Mouse (Mus musculus): ENCODE results near the gene Cutal. TPM values are rescaled to one million over a fixed set of nuclear protein-coding genes. Genes with fewer than 3 reads are reported as not detected.
A peak's percentile ranks its signal among the peaks of the same experiment; 100 is the strongest.
"Not testable (repeated sequence)": the region's sequence is repeated elsewhere in the genome, so short reads cannot be mapped to it uniquely, and the experiment has no call there.

Cutal gene
- not detected in 2 replicates for polyA plus RNA-seq (2012)

- H3K27me3 ChIP-seq (ENCODE audit: control insufficient read depth) = peaks cover 61% of the 10 kb centered on the region
- H3K4me1 ChIP-seq (ENCODE audit: control insufficient read depth) = peaks cover 28% of the 10 kb centered on the region
- H3K9me3 ChIP-seq (ENCODE audit: control insufficient read depth, low read length) = peaks cover 2% of the 10 kb centered on the region; the same call in 1 of the 2 replicates
- no peak for TF ChIP-seq GATA1 (IDR thresholded peaks at IDR 0.05; ENCODE audit: low read length)
- no peak for TF ChIP-seq TAL1 (IDR thresholded peaks at IDR 0.05; ENCODE audit: low read length)
- peak within 1 kb of the TSS; percentile 52 for H3K4me3 ChIP-seq (replicated peaks)
- H3K36me3 ChIP-seq (ENCODE audit: control insufficient read depth) = peaks cover 3% of the 10 kb centered on the region
These were observed at the start of gene Cutal for GRCm38 (mm10) chr2:34874271-34874670. TSS of gene Cutal (plus strand) at chr2:34874396.

- Histone ChIP-seq H3K4me1 (ENCODE audit: control insufficient read depth) (peaks cover 55% of the 10 kb centered on the region), H3K27me3 (ENCODE audit: control insufficient read depth) (peaks cover 3% of the 10 kb centered on the region), H3K9me3 (ENCODE audit: control insufficient read depth, low read length) (peaks cover 17% of the 10 kb centered on the region), H3K4me3 (replicated peaks) (peak within 1 kb of the TSS; percentile 86), H3K36me3 (ENCODE audit: control insufficient read depth) (peaks cover 36% of the 10 kb centered on the region)
- TF ChIP-seq TAL1 (IDR thresholded peaks at IDR 0.05; ENCODE audit: low read length) = no peak
- no peak for TF ChIP-seq GATA1 (IDR thresholded peaks at IDR 0.05; ENCODE audit: low read length)
These were observed 48.3 kb upstream of the Cutal start, which contains the start of gene Fbxw2 for GRCm38 (mm10) chr2:34825827-34826459. TSS of gene Fbxw2 (minus strand) at chr2:34826311.

GRCm38 (mm10) chr2:34826460-34827231, 47.5 kb upstream of the Cutal start:
- Histone ChIP-seq H3K4me3 (replicated peaks) (peak overlapping the region; percentile 86), H3K4me1 (ENCODE audit: control insufficient read depth) (peaks cover 51% of the 10 kb centered on the region), H3K36me3 (ENCODE audit: control insufficient read depth) (peaks cover 31% of the 10 kb centered on the region), H3K9me3 (ENCODE audit: control insufficient read depth, low read length) (peaks cover 17% of the 10 kb centered on the region), H3K27me3 (ENCODE audit: control insufficient read depth) (peaks cover 3% of the 10 kb centered on the region)
- TF ChIP-seq GATA1 (IDR thresholded peaks at IDR 0.05; ENCODE audit: low read length) (no peak), TAL1 (IDR thresholded peaks at IDR 0.05; ENCODE audit: low read length) (no peak)

DNA sequence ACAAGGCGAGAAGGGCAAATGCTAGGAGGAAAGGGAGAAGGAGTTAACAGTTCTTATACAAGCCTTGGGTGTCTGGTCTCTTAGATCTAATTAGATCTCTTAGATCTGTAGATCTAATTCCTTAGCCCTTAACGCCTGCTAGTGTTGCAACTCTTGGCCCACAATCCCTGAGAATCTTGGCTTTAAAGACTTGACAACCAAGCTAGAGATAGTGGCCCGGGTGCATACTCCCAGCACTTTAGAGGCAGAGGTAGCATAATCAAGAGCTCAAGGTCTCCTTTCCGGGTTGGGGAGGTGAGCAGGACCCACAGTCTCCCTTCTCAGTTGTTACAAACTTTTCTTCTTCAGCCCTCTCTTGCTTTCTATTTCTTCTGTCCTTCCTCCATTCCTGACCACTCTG, 46.6 kb upstream of the Cutal start:
- Histone ChIP-seq H3K36me3 (ENCODE audit: control insufficient read depth) (peaks cover 21% of the 10 kb centered on the region), H3K4me1 (ENCODE audit: control insufficient read depth) (peaks cover 42% of the 10 kb centered on the region), H3K27me3 (ENCODE audit: control insufficient read depth) (peaks cover 3% of the 10 kb centered on the region), H3K9me3 (ENCODE audit: control insufficient read depth, low read length) (peaks cover 17% of the 10 kb centered on the region), H3K4me3 (replicated peaks) (no peak overlapping the region)
- TF ChIP-seq GATA1 (IDR thresholded peaks at IDR 0.05; ENCODE audit: low read length) (no peak), TAL1 (IDR thresholded peaks at IDR 0.05; ENCODE audit: low read length) (no peak)

GRCm38 (mm10) chr2:34828026-34828425, 46.2 kb upstream of the Cutal start:
- Histone ChIP-seq H3K4me1 (ENCODE audit: control insufficient read depth) (peaks cover 38% of the 10 kb centered on the region), H3K36me3 (ENCODE audit: control insufficient read depth) (peaks cover 18% of the 10 kb centered on the region), H3K4me3 (replicated peaks) (no peak overlapping the region), H3K9me3 (ENCODE audit: control insufficient read depth, low read length) (peaks cover 17% of the 10 kb centered on the region), H3K27me3 (ENCODE audit: control insufficient read depth) (peaks cover 3% of the 10 kb centered on the region)
- TF ChIP-seq GATA1 (IDR thresholded peaks at IDR 0.05; ENCODE audit: low read length) (no peak), TAL1 (IDR thresholded peaks at IDR 0.05; ENCODE audit: low read length) (no peak)

GRCm38 (mm10) chr2:34830066-34830465, 44.1 kb upstream of the Cutal start:
- not testable (repeated sequence) for H3K36me3 ChIP-seq (ENCODE audit: control insufficient read depth); H3K4me3 ChIP-seq (replicated peaks); H3K27me3 ChIP-seq (ENCODE audit: control insufficient read depth)
- H3K4me1 ChIP-seq (ENCODE audit: control insufficient read depth) = peaks cover 17% of the 10 kb centered on the region
- H3K9me3 ChIP-seq (ENCODE audit: control insufficient read depth, low read length) = peaks cover 17% of the 10 kb centered on the region

DNA sequence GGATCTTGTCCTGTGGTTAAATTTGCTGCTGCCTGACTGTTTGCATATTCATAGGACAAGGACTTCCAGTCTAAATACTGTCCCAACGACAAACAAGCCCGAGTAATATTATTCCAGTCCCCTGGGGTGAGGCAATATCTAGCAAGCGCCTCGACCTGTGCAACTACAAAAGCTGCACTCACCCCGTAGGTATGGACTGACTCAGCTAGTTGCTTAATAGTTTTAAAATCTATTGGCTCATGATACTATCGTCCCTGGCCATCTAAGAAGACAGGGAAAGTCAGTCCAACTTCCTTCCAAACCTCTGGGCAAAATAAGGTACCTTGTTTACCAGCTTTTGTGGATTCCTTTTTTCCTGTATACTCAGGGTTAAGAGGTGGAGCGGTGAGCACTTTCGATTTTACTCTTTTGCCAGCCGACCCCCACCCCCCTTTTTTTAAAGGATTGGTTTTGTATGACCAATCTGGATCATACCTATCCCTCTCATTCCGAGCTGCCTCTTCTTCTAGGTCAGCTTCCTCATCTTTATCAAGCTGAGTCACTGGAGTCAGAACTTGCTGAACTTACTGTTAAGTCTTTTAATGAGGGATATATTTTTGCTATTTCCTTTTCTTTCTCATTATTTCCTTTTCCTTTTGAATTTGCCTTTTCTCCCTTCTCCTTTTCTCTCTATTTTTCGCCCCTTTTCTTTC, 41.3 kb upstream of the Cutal start, which contains the start of gene Gm34653:
Gene Gm34653, plus strand, starts transcription at position 242 of the 692 bp plus-strand sequence.
- Histone ChIP-seq H3K9me3 (ENCODE audit: control insufficient read depth, low read length) (peaks cover 17% of the 10 kb centered on the region), H3K27me3 (ENCODE audit: control insufficient read depth) (peaks cover 14% of the 10 kb centered on the region)
- H3K4me3 ChIP-seq (replicated peaks); H3K36me3 ChIP-seq (ENCODE audit: control insufficient read depth); H3K4me1 ChIP-seq (ENCODE audit: control insufficient read depth): not testable (repeated sequence)

DNA sequence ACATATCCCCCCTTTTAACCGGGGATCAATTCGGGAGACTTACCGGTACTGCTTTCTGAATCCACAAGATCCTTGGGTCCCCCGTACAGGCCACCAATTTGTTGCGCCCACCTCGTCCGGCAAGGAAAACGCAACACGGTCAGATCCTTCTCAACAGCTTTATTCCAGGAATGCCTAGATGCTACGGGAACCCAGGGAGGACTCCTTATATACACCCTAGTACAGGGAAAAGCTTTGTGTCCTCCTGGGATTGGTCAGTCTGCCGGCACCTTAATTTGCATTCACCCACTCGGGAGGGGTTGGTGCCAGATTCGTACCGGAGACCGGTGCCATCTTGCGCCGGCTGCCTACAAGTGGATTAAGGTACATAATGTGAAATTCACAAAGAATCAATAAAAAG, 40.6 kb upstream of the Cutal start:
- H3K4me1 ChIP-seq (ENCODE audit: control insufficient read depth) = no peaks in the 10 kb centered on the region
- peaks cover 17% of the 10 kb centered on the region for H3K9me3 ChIP-seq (ENCODE audit: control insufficient read depth, low read length)
- no peaks in the 10 kb centered on the region; the same call in 1 of the 2 replicates for H3K36me3 ChIP-seq (ENCODE audit: control insufficient read depth)
- no peak overlapping the region for H3K4me3 ChIP-seq (replicated peaks)
- TF ChIP-seq GATA1 (IDR thresholded peaks at IDR 0.05; ENCODE audit: low read length) (no peak), TAL1 (IDR thresholded peaks at IDR 0.05; ENCODE audit: low read length) (no peak)
- H3K27me3 ChIP-seq (ENCODE audit: control insufficient read depth) = peaks cover 14% of the 10 kb centered on the region

- TF ChIP-seq GATA1 (IDR thresholded peaks at IDR 0.05; ENCODE audit: low read length) (no peak), TAL1 (IDR thresholded peaks at IDR 0.05; ENCODE audit: low read length) (no peak)
- no peaks in the 10 kb centered on the region for H3K36me3 ChIP-seq (ENCODE audit: control insufficient read depth)
- H3K9me3 ChIP-seq (ENCODE audit: control insufficient read depth, low read length) = no peaks in the 10 kb centered on the region
- no peaks in the 10 kb centered on the region for H3K4me1 ChIP-seq (ENCODE audit: control insufficient read depth)
- H3K27me3 ChIP-seq (ENCODE audit: control insufficient read depth) = peaks cover 11% of the 10 kb centered on the region
- H3K4me3 ChIP-seq (replicated peaks) = no peak overlapping the region
These were observed 38.5 kb upstream of the Cutal start for GRCm38 (mm10) chr2:34835669-34836068.

DNA sequence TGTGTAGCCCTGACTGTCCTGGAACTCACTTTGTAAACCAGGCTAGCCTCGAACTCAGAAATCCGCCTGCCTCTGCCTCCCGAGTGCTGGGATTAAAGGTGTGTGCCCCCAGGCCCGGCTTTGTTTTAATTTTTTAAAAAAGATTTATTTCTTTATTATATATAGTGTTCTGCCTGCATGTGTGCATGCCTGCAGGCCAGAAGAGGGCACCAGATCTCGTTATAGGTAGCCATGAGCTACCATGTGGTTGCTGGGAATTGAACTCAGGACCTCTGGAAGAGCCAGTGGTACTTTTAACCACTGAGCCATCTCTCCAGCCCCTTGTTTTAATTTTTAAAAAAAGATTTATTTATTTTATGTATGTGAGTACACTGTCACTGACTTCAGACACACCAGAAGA, 34.1 kb upstream of the Cutal start:
- not testable (repeated sequence) for H3K27me3 ChIP-seq (ENCODE audit: control insufficient read depth); H3K4me1 ChIP-seq (ENCODE audit: control insufficient read depth); H3K36me3 ChIP-seq (ENCODE audit: control insufficient read depth); H3K9me3 ChIP-seq (ENCODE audit: control insufficient read depth, low read length); H3K4me3 ChIP-seq (replicated peaks)

Measured in erythroblast, embryonic 14.5 days (primary cell).